Mouse (Mus musculus): ENCODE results near the gene Phf20.

DNA sequence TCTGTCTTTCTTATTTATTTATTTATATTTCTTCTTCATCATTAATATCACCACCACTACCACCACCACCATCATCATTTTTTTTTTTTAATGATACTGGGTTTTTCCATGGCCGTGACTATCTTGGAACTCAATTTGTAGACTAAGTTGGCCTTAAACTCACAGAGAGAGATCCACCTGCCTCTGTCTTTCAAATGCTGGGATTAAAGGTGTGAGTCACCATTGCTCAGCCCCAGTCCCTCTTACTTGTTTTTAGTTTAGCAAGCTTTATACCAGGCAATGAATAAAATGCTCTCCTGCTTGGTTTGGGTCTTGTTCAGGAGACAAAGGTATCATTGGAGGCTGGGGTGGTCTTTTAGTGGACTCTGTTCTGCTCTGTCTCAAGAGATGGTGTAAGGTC lies 31.4 kb downstream of the Phf20 start:
- TF ChIP-seq CTCF (IDR thresholded peaks at IDR 0.05; ENCODE audit: low read depth, low read length) (no peak), POLR2A (IDR thresholded peaks at IDR 0.05; ENCODE audit: extremely low read depth, insufficient read depth, low read length) (no peak)
